Mouse (Mus musculus): ENCODE results near the gene Clasp1.

DNA sequence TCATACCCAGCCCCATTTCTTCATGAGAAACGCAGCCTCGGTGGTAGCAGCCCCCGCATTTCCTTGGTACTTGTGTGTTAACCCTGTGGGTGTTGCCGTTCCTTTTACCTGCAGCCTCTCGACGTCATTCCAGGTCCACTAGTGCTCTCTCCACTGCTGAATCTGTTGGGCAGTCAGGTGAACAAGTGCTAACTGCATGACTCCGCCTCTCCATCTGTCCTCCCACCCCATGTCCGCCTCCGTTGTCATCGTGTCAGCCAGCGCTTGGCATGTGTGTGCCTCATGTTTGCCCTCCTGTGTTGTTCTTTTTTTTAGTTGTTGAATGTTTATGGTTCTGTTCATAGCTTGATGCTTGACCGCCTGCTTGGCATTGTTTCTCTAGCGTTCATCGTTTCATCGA is 147.2 kb downstream of the Clasp1 start:
- TF ChIP-seq CTCF (IDR thresholded peaks at IDR 0.05; ENCODE audit: extremely low read depth, insufficient read depth, insufficient read length, insufficient replicate concordance), result no peak
- no peak for TF ChIP-seq POLR2A (IDR thresholded peaks at IDR 0.05; ENCODE audit: low read depth, low read length)

Data from spleen, adult 2 months (tissue).